Mouse (Mus musculus): ENCODE data around the gene Gm28048. TPM values are rescaled to one million over a fixed set of nuclear protein-coding genes. Genes with fewer than 3 reads are reported as not detected.

The Gm28048 gene
- polyA plus RNA-seq, 1 experiment from 2014 or later, result 15.8 TPM

DNA sequence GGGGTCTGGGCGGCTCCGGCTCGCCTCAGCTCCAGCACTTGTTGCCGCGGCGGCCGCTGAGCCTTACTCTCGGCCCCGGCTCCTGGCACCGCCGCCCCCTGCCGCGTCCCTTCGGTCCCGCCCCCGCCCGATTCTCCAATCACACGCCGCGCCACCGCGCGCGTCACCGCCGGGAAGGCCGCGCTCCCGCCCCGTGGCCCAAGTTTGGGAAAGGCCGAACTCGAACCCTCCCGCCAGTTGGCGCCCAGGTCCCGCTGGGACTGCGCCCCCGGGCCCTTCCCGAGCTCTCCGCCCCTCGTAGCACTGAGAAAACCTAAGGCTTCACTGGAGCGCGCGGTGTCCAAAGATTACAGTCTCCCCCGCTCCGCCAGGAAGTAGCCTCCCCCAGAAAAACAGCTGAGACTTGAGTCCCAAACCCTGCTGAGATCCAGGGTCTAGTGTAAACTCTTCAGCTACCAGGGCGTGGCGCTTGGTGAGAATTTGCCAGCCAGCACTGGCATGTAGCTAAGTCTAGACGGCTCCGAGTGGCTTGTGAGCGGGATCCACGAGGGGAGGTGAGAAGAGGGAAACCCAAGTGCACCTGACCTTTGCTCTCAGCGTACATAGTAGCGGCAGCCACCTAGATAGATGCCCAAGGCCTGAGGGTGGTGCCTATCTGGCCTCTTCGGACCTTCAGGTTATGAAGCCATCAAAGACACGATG lies 122.1 kb downstream of the Gm28048 start:
- H3K27me3 ChIP-seq (replicated peaks; ENCODE audit: control insufficient read depth, insufficient read depth, low read length), result no peaks in the 10 kb centered on the region
- H3K36me3 ChIP-seq (ENCODE audit: control insufficient read depth, insufficient read depth), result no peaks in the 10 kb centered on the region
- TF ChIP-seq CTCF (IDR thresholded peaks at IDR 0.05; ENCODE audit: low read depth), result peak; percentile 51
- peak overlapping the region; percentile 95 for H3K27ac ChIP-seq (ENCODE audit: low read depth, low read length)
- H3K4me3 ChIP-seq (ENCODE audit: low read depth, low read length), result peak overlapping the region; percentile 79
- WGBS, result under 1% methylated on average over 53 of the region's 55 CpGs
- peak overlapping the region; percentile 80 for H3K4me2 ChIP-seq (replicated peaks; ENCODE audit: low read depth)
- H3K9me3 ChIP-seq (ENCODE audit: control insufficient read depth), result no peaks in the 10 kb centered on the region
- no peaks in the 10 kb centered on the region for H3K4me1 ChIP-seq (replicated peaks; ENCODE audit: control insufficient read depth, insufficient read depth, low read length)
- peak overlapping the region; percentile 87 for H3K9ac ChIP-seq (ENCODE audit: low read depth, low read length)
- peak; percentile 91 for ATAC-seq

DNA sequence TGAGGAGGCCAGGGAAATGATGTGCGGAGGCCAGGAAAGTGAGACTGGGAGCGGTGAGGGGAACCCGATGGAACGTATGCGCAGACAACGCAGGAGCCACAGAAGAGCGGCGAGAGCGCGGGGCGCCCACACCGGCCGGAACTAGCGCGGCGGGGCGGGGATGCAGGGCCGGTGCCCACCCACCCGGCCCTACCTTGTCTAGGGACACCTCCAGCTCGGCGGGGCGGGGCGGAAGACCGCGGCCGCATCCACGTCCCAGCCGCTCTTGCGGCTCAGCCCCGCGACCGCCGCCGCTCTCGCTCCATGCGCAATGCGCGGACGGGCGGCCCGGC lies 122.6 kb downstream of the Gm28048 start:
- peak overlapping the region; percentile 80 for H3K4me2 ChIP-seq (replicated peaks; ENCODE audit: low read depth)
- no peak for TF ChIP-seq CTCF (IDR thresholded peaks at IDR 0.05; ENCODE audit: low read depth)
- WGBS, result 0% methylated on average over 12 of the region's 41 CpGs

DNA sequence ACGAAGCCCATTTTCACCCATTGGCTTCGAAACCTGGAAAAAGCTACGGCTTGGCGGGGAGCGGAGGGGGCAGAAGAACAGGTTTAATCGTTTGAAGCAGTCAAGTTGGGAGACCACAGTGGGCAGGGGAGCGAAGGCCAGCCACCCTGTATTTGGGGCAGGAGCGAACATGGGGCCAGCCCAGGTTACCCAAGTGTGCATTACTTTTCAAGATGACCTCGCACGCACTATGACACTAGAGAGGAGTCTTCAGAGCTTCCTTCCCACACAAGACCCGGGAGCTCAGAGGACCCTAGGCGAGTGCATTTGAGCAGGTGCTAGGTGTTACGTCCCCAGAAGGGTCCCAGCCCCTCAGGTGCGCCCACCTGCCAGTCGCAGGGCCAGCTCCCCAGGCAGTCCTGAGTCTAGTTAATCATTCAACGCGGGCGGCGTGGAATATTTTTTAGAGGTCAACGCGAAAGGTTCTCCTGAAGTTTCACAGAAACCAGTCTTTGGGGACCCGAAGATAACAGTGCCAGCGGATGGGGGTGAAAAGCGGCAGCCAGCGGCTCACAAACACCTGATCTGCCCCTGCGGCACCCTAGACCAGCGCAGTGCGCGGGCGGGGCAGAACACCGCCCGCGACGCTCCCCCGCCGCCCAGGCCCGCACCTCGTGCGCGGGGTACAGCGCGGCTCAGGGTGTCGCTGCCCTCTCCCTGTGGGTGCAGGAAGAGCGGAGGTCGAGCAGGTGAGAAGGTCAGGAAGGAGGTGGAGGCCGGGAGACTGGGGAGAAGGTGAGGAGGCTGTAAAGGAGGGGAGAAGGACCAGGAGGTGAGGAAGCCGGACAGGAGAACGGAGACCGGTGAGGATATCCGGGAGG lies 123.2 kb downstream of the Gm28048 start:
- peak overlapping the region; percentile 87 for H3K9ac ChIP-seq (ENCODE audit: low read depth, low read length)
- TF ChIP-seq CTCF (IDR thresholded peaks at IDR 0.05; ENCODE audit: low read depth), result peak; percentile 32
- peak overlapping the region; percentile 79 for H3K4me3 ChIP-seq (ENCODE audit: low read depth, low read length)
- no peaks in the 10 kb centered on the region for H3K36me3 ChIP-seq (ENCODE audit: control insufficient read depth, insufficient read depth)
- H3K9me3 ChIP-seq (ENCODE audit: control insufficient read depth), result no peaks in the 10 kb centered on the region
- 3% methylated on average over 50 of the region's 50 CpGs for WGBS
- peak; percentile 46 for ATAC-seq
- peak overlapping the region; percentile 95 for H3K27ac ChIP-seq (ENCODE audit: low read depth, low read length)
- H3K4me1 ChIP-seq (replicated peaks; ENCODE audit: control insufficient read depth, insufficient read depth, low read length), result no peaks in the 10 kb centered on the region
- H3K27me3 ChIP-seq (replicated peaks; ENCODE audit: control insufficient read depth, insufficient read depth, low read length), result no peaks in the 10 kb centered on the region
- H3K4me2 ChIP-seq (replicated peaks; ENCODE audit: low read depth), result peak overlapping the region; percentile 80

More for the DNA sequence above, 122.6 kb downstream of the Gm28048 start:
- ATAC-seq, result peak; percentile 35; the same call in 1 of the 2 replicates
- Histone ChIP-seq H3K27me3 (replicated peaks; ENCODE audit: control insufficient read depth, insufficient read depth, low read length) (no peaks in the 10 kb centered on the region), H3K36me3 (ENCODE audit: control insufficient read depth, insufficient read depth) (no peaks in the 10 kb centered on the region), H3K27ac (ENCODE audit: low read depth, low read length) (peak overlapping the region; percentile 95), H3K4me1 (replicated peaks; ENCODE audit: control insufficient read depth, insufficient read depth, low read length) (no peaks in the 10 kb centered on the region), H3K9ac (ENCODE audit: low read depth, low read length) (peak overlapping the region; percentile 87), H3K9me3 (ENCODE audit: control insufficient read depth) (no peaks in the 10 kb centered on the region), H3K4me3 (ENCODE audit: low read depth, low read length) (peak overlapping the region; percentile 79)

DNA sequence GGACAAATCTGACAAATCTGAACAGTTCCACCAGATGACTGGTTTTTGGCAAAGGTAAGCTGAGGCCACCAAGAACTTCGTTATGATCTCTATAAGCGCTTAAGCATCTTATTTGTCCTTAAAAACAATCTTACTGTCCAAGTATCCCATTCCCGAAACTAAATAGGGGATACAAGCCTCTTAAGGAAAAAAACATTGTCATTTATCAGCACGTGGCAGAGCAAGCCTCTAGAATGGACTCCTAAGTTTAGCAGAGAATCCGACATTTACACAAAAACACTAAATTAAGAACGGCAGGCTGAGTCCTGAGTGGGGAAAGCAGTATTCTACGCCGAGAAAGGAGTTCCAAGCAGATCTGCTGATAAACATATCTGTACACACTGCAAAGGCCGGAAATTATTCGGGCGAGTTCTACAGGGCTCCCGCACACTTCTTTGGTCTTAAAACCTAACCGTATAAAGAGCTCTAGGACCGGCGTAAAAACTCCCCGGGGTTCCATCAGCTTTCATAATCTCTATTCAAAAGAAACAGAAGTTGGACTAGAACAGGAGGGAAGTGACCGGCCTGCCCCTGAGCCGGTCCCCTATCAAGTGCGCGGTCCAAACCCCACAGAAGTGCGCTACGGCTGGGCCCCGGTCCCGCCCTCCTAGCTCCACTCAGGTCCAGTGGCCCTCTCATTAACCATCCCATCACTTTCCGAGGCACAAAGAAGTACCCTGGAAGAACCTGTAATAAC lies 124.0 kb downstream of the Gm28048 start:
- H3K27me3 ChIP-seq (replicated peaks; ENCODE audit: control insufficient read depth, insufficient read depth, low read length), result no peaks in the 10 kb centered on the region
- no peaks in the 10 kb centered on the region for H3K4me1 ChIP-seq (replicated peaks; ENCODE audit: control insufficient read depth, insufficient read depth, low read length)
- 20% methylated on average over 25 of the region's 25 CpGs for WGBS
- no peak for TF ChIP-seq CTCF (IDR thresholded peaks at IDR 0.05; ENCODE audit: low read depth)
- H3K4me2 ChIP-seq (replicated peaks; ENCODE audit: low read depth), result peak overlapping the region; percentile 80
- H3K27ac ChIP-seq (ENCODE audit: low read depth, low read length), result peak overlapping the region; percentile 95; the same call in 1 of the 2 replicates
- no peaks in the 10 kb centered on the region for H3K36me3 ChIP-seq (ENCODE audit: control insufficient read depth, insufficient read depth)
- H3K9ac ChIP-seq (ENCODE audit: low read depth, low read length), result peak overlapping the region; percentile 87
- ATAC-seq, result no peak
- H3K9me3 ChIP-seq (ENCODE audit: control insufficient read depth), result no peaks in the 10 kb centered on the region
- peak overlapping the region; percentile 79 for H3K4me3 ChIP-seq (ENCODE audit: low read depth, low read length)

DNA sequence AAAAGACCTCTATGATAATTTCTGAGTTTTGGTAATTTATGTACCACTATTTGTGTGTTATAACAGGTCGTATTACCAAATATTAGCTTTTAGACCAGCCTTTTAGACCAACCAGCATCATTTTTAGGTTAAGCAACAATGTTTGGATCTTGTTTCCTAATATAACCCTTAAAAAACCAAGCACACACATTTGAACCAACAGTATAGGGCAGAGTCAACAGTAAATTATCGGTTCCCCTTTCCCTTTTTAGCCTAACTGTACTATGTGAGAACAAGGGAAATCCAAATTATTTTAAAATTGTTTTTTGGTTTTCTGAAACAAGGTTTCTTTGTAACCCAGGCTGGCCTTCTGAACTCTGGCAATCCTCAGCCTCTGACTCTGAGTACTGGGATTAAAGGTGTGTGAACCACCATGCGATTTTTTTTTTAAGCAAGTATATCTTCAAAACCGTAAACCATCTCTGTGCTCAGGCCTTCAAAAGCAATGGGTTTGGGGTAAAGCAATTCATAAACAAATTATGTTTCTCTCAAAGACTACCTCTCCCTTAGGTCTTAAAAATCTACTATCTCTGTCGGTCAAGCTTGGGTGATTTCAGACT lies 124.7 kb downstream of the Gm28048 start:
- Histone ChIP-seq H3K4me1 (replicated peaks; ENCODE audit: control insufficient read depth, insufficient read depth, low read length) (no peaks in the 10 kb centered on the region), H3K36me3 (ENCODE audit: control insufficient read depth, insufficient read depth) (no peaks in the 10 kb centered on the region), H3K27me3 (replicated peaks; ENCODE audit: control insufficient read depth, insufficient read depth, low read length) (no peaks in the 10 kb centered on the region), H3K4me3 (ENCODE audit: low read depth, low read length) (no peak overlapping the region), H3K27ac (ENCODE audit: low read depth, low read length) (no peak overlapping the region), H3K9ac (ENCODE audit: low read depth, low read length) (no peak overlapping the region), H3K9me3 (ENCODE audit: control insufficient read depth) (no peaks in the 10 kb centered on the region), H3K4me2 (replicated peaks; ENCODE audit: low read depth) (peak overlapping the region; percentile 80)
- no peak for TF ChIP-seq CTCF (IDR thresholded peaks at IDR 0.05; ENCODE audit: low read depth)
- 70% methylated on average over 5 of the region's 5 CpGs for WGBS
- no peak for ATAC-seq

Data from intestine, postnatal 0 days (tissue).